ENCODE assay signal across 26 mouse cellular contexts in the genomic region with DNA sequence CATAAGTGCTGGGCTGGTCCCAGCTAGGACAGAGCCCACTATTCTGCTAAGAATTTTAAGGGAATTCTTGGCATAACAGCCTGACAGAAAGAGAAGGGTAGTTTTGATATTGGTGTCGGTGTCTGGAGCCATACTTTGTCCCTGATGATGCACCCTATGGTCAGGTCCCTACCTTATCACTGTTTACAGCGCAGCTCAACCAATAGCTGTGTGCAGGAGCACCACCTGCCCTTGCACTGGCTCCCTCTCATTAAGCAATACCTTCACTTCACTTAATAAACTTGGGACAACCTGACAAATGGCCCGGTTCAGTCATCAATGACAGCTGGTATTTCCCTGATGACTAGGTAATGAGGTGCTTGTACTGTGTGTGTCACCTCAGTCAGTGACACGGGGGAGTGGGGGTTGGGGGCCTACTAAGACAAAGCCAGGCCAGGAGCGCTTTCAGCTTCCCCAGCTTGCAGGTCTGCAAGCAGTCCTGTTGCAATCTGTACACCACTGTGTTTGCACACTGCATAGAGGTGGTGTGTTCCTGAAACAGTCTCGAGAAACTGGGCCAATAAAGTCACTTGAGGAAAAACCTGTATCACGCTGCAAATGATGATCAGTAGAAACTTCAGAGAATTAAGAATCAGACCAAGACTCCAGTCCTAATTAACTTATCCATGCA. TPM values are rescaled to one million over a fixed set of nuclear protein-coding genes. Genes with fewer than 3 reads are reported as not detected.
DNase-seq lines count a peak whose midpoint lies in the region; ATAC-seq lines count a peak whose summit lies in the region.
"Had no signal": no experiment of that assay in that cellular context is flagged by ENCODE, and none has a peak within 500 bp of the region (broad histone marks: within the 10 kb centered on the region; RNA-seq: fewer than 3 reads in every experiment).

No protein-coding gene starts in this region.

- no peaks in the 10 kb centered on the region for H3K27me3 ChIP-seq in hindbrain, embryonic 11.5 days (ENCODE audit: control insufficient read depth, insufficient read depth, low read length)
- no peaks in the 10 kb centered on the region for H3K27me3 ChIP-seq in hindbrain, embryonic 10.5 days (ENCODE audit: insufficient read depth, poor library complexity, severe bottlenecking)
- H3K27me3 ChIP-seq in midbrain, embryonic 15.5 days (replicated peaks), result no peaks in the 10 kb centered on the region
- H3K27me3 ChIP-seq in midbrain, embryonic 14.5 days (ENCODE audit: control insufficient read depth, insufficient read depth, low read length), result no peaks in the 10 kb centered on the region
- no peaks in the 10 kb centered on the region for H3K27me3 ChIP-seq in liver, embryonic 15.5 days
- no peaks in the 10 kb centered on the region for H3K27me3 ChIP-seq in kidney, embryonic 16.5 days (ENCODE audit: insufficient read depth, low read length)
- H3K27me3 ChIP-seq: embryonic facial prominence, embryonic 15.5 days; forebrain, embryonic 12.5 days; heart, embryonic 13.5 days; lung, embryonic 15.5 days; midbrain, embryonic 12.5 days; neural tube, embryonic 15.5 days had no signal

- WGBS in hindbrain, embryonic 11.5 days, result 75% methylated on average over 7 of the region's 7 CpGs
- WGBS in hindbrain, embryonic 10.5 days, result 77% methylated on average over 7 of the region's 7 CpGs
- WGBS in midbrain, embryonic 15.5 days, result 73% methylated on average over 7 of the region's 7 CpGs
- 75% methylated on average over 7 of the region's 7 CpGs for WGBS in midbrain, embryonic 14.5 days
- WGBS in liver, embryonic 15.5 days (ENCODE audit: insufficient replicate concordance), result 51% methylated on average over 7 of the region's 7 CpGs
- WGBS in kidney, embryonic 16.5 days, result 71% methylated on average over 7 of the region's 7 CpGs

- no peak overlapping the region for H3K27ac ChIP-seq in hindbrain, embryonic 11.5 days (ENCODE audit: low read depth, low read length)
- no peak overlapping the region for H3K27ac ChIP-seq in hindbrain, embryonic 10.5 days
- 0 out of 2 replicates have a peak overlapping the region, but pooled peaks have one; percentile 15 for H3K27ac ChIP-seq in midbrain, embryonic 15.5 days
- H3K27ac ChIP-seq in midbrain, embryonic 14.5 days (replicated peaks; ENCODE audit: low read depth, low read length), result no peak overlapping the region
- H3K27ac ChIP-seq in liver, embryonic 15.5 days (replicated peaks), result no peak overlapping the region
- no peak overlapping the region for H3K27ac ChIP-seq in kidney, embryonic 16.5 days (ENCODE audit: low read length)
- H3K27ac ChIP-seq: embryonic facial prominence, embryonic 10.5 days; embryonic facial prominence, embryonic 15.5 days; forebrain, embryonic 12.5 days; heart, embryonic 13.5 days; lung, embryonic 15.5 days; midbrain, embryonic 12.5 days had no signal

- no peaks in the 10 kb centered on the region for H3K9me3 ChIP-seq in hindbrain, embryonic 11.5 days (ENCODE audit: control insufficient read depth, low read length)
- no peaks in the 10 kb centered on the region for H3K9me3 ChIP-seq in hindbrain, embryonic 10.5 days
- H3K9me3 ChIP-seq in midbrain, embryonic 15.5 days, result no peaks in the 10 kb centered on the region
- no peaks in the 10 kb centered on the region for H3K9me3 ChIP-seq in midbrain, embryonic 14.5 days (ENCODE audit: control insufficient read depth, low read length)
- no peaks in the 10 kb centered on the region for H3K9me3 ChIP-seq in liver, embryonic 15.5 days (replicated peaks)
- H3K9me3 ChIP-seq in kidney, embryonic 16.5 days (ENCODE audit: low read length), result no peaks in the 10 kb centered on the region
- H3K9me3 ChIP-seq: embryonic facial prominence, embryonic 10.5 days; embryonic facial prominence, embryonic 15.5 days; forebrain, embryonic 12.5 days; heart, embryonic 13.5 days; lung, embryonic 15.5 days; midbrain, embryonic 12.5 days; neural tube, embryonic 15.5 days had no signal

- no peak overlapping the region for H3K4me2 ChIP-seq in hindbrain, embryonic 11.5 days (replicated peaks; ENCODE audit: low read depth, low read length)
- H3K4me2 ChIP-seq in midbrain, embryonic 15.5 days, result no peak overlapping the region
- H3K4me2 ChIP-seq in midbrain, embryonic 14.5 days (ENCODE audit: low read length), result no peak overlapping the region
- H3K4me2 ChIP-seq in liver, embryonic 15.5 days, result no peak overlapping the region
- H3K4me2 ChIP-seq in kidney, embryonic 16.5 days (replicated peaks; ENCODE audit: low read depth, low read length), result no peak overlapping the region
- H3K4me2 ChIP-seq: embryonic facial prominence, embryonic 15.5 days; forebrain, embryonic 12.5 days; heart, embryonic 13.5 days; lung, embryonic 15.5 days; midbrain, embryonic 12.5 days; neural tube, embryonic 15.5 days had no signal

- H3K4me3 ChIP-seq in hindbrain, embryonic 11.5 days (ENCODE audit: low read depth, low read length), result no peak overlapping the region
- H3K4me3 ChIP-seq in hindbrain, embryonic 10.5 days, result no peak overlapping the region
- H3K4me3 ChIP-seq in midbrain, embryonic 15.5 days, result no peak overlapping the region
- no peak overlapping the region for H3K4me3 ChIP-seq in midbrain, embryonic 14.5 days (replicated peaks; ENCODE audit: low read depth, low read length)
- no peak overlapping the region for H3K4me3 ChIP-seq in liver, embryonic 15.5 days (replicated peaks)
- H3K4me3 ChIP-seq in kidney, embryonic 16.5 days (ENCODE audit: low read length), result no peak overlapping the region
- H3K4me3 ChIP-seq: embryonic facial prominence, embryonic 10.5 days; embryonic facial prominence, embryonic 15.5 days; forebrain, embryonic 12.5 days; heart, embryonic 13.5 days; lung, embryonic 15.5 days; midbrain, embryonic 12.5 days; neural tube, embryonic 15.5 days had no signal

- H3K9ac ChIP-seq in hindbrain, embryonic 11.5 days (ENCODE audit: low read depth, low read length), result no peak overlapping the region
- no peak overlapping the region for H3K9ac ChIP-seq in midbrain, embryonic 15.5 days
- no peak overlapping the region for H3K9ac ChIP-seq in midbrain, embryonic 14.5 days (replicated peaks; ENCODE audit: low read length)
- no peak overlapping the region for H3K9ac ChIP-seq in liver, embryonic 15.5 days
- H3K9ac ChIP-seq in kidney, embryonic 16.5 days (replicated peaks; ENCODE audit: low read length), result no peak overlapping the region
- H3K9ac ChIP-seq: embryonic facial prominence, embryonic 15.5 days; forebrain, embryonic 12.5 days; forebrain, postnatal 0 days; heart, embryonic 13.5 days; lung, embryonic 15.5 days; midbrain, embryonic 12.5 days; neural tube, embryonic 15.5 days had no signal

- H3K36me3 ChIP-seq in hindbrain, embryonic 11.5 days (ENCODE audit: control insufficient read depth, insufficient read depth, low read length), result no peaks in the 10 kb centered on the region
- no peaks in the 10 kb centered on the region for H3K36me3 ChIP-seq in hindbrain, embryonic 10.5 days
- H3K36me3 ChIP-seq in midbrain, embryonic 15.5 days (replicated peaks), result no peaks in the 10 kb centered on the region
- no peaks in the 10 kb centered on the region for H3K36me3 ChIP-seq in midbrain, embryonic 14.5 days (ENCODE audit: control insufficient read depth, insufficient read depth, low read length)
- no peaks in the 10 kb centered on the region for H3K36me3 ChIP-seq in liver, embryonic 15.5 days (replicated peaks)
- H3K36me3 ChIP-seq in kidney, embryonic 16.5 days (ENCODE audit: insufficient read depth, low read length), result no peaks in the 10 kb centered on the region
- H3K36me3 ChIP-seq: embryonic facial prominence, embryonic 10.5 days; embryonic facial prominence, embryonic 15.5 days; forebrain, embryonic 12.5 days; heart, embryonic 13.5 days; lung, embryonic 15.5 days; midbrain, embryonic 12.5 days; neural tube, embryonic 15.5 days had no signal

- DNase-seq in hindbrain, embryonic 11.5 days (ENCODE audit: low spot score), result no peak
- DNase-seq in hindbrain, embryonic 10.5 days (ENCODE audit: low spot score), result no peak
- DNase-seq in midbrain, embryonic 14.5 days, result no peak
- DNase-seq in right cerebral cortex, adult 2 months (ENCODE audit: low spot score in 2 of 2), result no peak
- DNase-seq: adrenal gland, adult 8-10 months; cerebellum, adult 2 months; cerebellum, postnatal 25 days; forebrain, postnatal 0 days; gastrocnemius, postnatal 10 days; heart, postnatal 10 days; kidney, adult 9 months; kidney, postnatal 14 days; spleen, adult 18-20 months; thymus, postnatal 14 days had no signal

- ATAC-seq in hindbrain, embryonic 11.5 days (ENCODE audit: low FRiP score), result peak; percentile 49; the same call in 1 of the 2 replicates
- ATAC-seq in midbrain, embryonic 15.5 days (replicated peaks), result no peak
- ATAC-seq in midbrain, embryonic 14.5 days (ENCODE audit: low FRiP score, low TSS enrichment), result no peak; the same call in 1 of the 2 replicates
- peak; percentile 73 for ATAC-seq in liver, embryonic 15.5 days (ENCODE audit: insufficient read depth)
- ATAC-seq in kidney, embryonic 16.5 days (ENCODE audit: low FRiP score, low TSS enrichment), result no peak
- ATAC-seq: activated CD4-positive, CD25-positive, alpha-beta regulatory T cell, adult 4 months; forebrain, postnatal 0 days; intestine, embryonic 16.5 days had no signal

- no peaks in the 10 kb centered on the region for H3K4me1 ChIP-seq in hindbrain, embryonic 11.5 days (replicated peaks; ENCODE audit: control insufficient read depth, insufficient read depth, low read length)
- peaks cover 5% of the 10 kb centered on the region; the same call in 1 of the 2 replicates for H3K4me1 ChIP-seq in hindbrain, embryonic 10.5 days (replicated peaks)
- H3K4me1 ChIP-seq in midbrain, embryonic 15.5 days, result peaks cover 1% of the 10 kb centered on the region; the same call in 1 of the 2 replicates
- 0 out of 2 replicates have a peak, but pooled peaks cover under 1% of the 10 kb centered on the region for H3K4me1 ChIP-seq in midbrain, embryonic 14.5 days (ENCODE audit: control insufficient read depth, insufficient read depth, low read length)
- H3K4me1 ChIP-seq in liver, embryonic 15.5 days (replicated peaks), result no peaks in the 10 kb centered on the region
- H3K4me1 ChIP-seq in kidney, embryonic 16.5 days (ENCODE audit: insufficient read depth, low read length), result no peaks in the 10 kb centered on the region
- H3K4me1 ChIP-seq: heart, embryonic 13.5 days had no signal

RNA-seq across cellular contexts. Expression of a gene that starts 22.1 kb away (rescaled TPM):
- 1.3 and 1.9 TPM in 2 replicates for polyA plus RNA-seq in hindbrain, embryonic 11.5 days (2014; fragmentation: Nextera tagmentation; extraction: Ambion mirVana)
- 0.86 and 1.6 TPM in 2 replicates for polyA plus RNA-seq in hindbrain, embryonic 10.5 days (2016; fragmentation: Nextera tagmentation; extraction: Ambion mirVana)
- polyA plus RNA-seq in midbrain, embryonic 15.5 days (2015; fragmentation: Nextera tagmentation; extraction: Ambion mirVana), result 5.4 TPM in 2 replicates
- 5.1 and 6.4 TPM in 2 replicates for polyA plus RNA-seq in midbrain, embryonic 14.5 days (2014; fragmentation: Nextera tagmentation; extraction: Ambion mirVana)
- polyA plus RNA-seq in liver, embryonic 15.5 days (2015; fragmentation: Nextera tagmentation; extraction: Ambion mirVana), result 0.63 and 0.74 TPM in 2 replicates
- polyA plus RNA-seq in kidney, embryonic 16.5 days (2015; fragmentation: Nextera tagmentation; extraction: Ambion mirVana), result 0.28 and 0.75 TPM in 2 replicates
- polyA plus RNA-seq: activated CD4-positive, CD25-positive, alpha-beta regulatory T cell, adult 4 months had no signal

Comparison
In these comparisons a context has a peak if more than half of its experiments do, and no peak if none do; other contexts are left out.
1. ATAC-seq: peak in hindbrain, embryonic 11.5 days (single experiment) and liver, embryonic 15.5 days (single experiment); none in midbrain, embryonic 15.5 days (single experiment), midbrain, embryonic 14.5 days (single experiment) and kidney, embryonic 16.5 days (single experiment).